Mouse (Mus musculus) hindbrain, postnatal 0 days (tissue): ENCODE data around the gene Rnf220. TPM values are rescaled to one million over a fixed set of nuclear protein-coding genes. Genes with fewer than 3 reads are reported as not detected.

Source experiments
- ATAC-seq: fragments of 200-750 bp; cut with Nextera tagmentation; 2 replicates; pipeline ENCODE4 v1.8.0; 2017; ENCODE audit warnings: mild to moderate bottlenecking, moderate TSS enrichment, moderate library complexity
- DNase-seq: peaks from one replicate; pipeline ENCODE4 v3.0.0-alpha.2; 2015; ENCODE audit warnings: low spot score
- H3K27ac ChIP-seq: fragments of 300-500 bp; sonication (generic); 2 replicates; pipeline ENCODE4 v1.5.1; 2014; ENCODE audit warnings: mild to moderate bottlenecking
- H3K27me3 ChIP-seq: fragments of 300-500 bp; sonication (generic); 2 replicates; pipeline ENCODE4 v1.6.1; 2014; ENCODE audit warnings: low read length, mixed read lengths; ENCODE audit not compliant: insufficient read depth
- H3K36me3 ChIP-seq: fragments of 300-500 bp; sonication (generic); 2 replicates; pipeline ENCODE4 v1.6.1; 2014; ENCODE audit warnings: low read length, mixed read lengths; ENCODE audit not compliant: insufficient read depth
- H3K4me1 ChIP-seq: fragments of 300-500 bp; sonication (generic); 2 replicates; pipeline ENCODE4 v1.6.1; 2014; ENCODE audit warnings: antibody characterized with exemption, low read length, mixed read lengths; ENCODE audit not compliant: insufficient read depth
- H3K4me2 ChIP-seq: fragments of 300-500 bp; sonication (generic); 2 replicates; pipeline ENCODE4 v1.6.1; 2014; ENCODE audit warnings: low read depth, mild to moderate bottlenecking, low read length, moderate library complexity, mixed read lengths
- H3K4me3 ChIP-seq: fragments of 300-500 bp; sonication (generic); 2 replicates; pipeline ENCODE4 v1.5.1; 2014; ENCODE audit warnings: low read length
- H3K9ac ChIP-seq: fragments of 300-500 bp; sonication (generic); replicated peaks from 2 replicates; pipeline ENCODE4 v1.6.1; 2014; ENCODE audit warnings: mild to moderate bottlenecking, low read length, moderate library complexity, mixed read lengths
- H3K9me3 ChIP-seq: fragments of 300-500 bp; sonication (generic); 2 replicates; pipeline ENCODE4 v1.6.1; 2016; ENCODE audit warnings: low read length, mixed read lengths
- CTCF ChIP-seq: IDR thresholded peaks from 2 replicates; pipeline ENCODE4 v1.5.1; 2016; ENCODE audit warnings: antibody characterized with exemption, control low read depth, low read depth
- WGBS: fragments of 180-500 bp; shearing (Covaris S2); extraction: QIAGEN DNeasy Blood & Tissue Kit; methylation state at CpG from one replicate; pipeline ENCODE4 v1.1.7; 2014; 5-methylcytosine and 5-hydroxymethylcytosine counted together
- polyA plus RNA-seq: library from polyadenylated mRNA; unstranded; fragments of >200 nt; fragmentation: Nextera tagmentation; extraction: Ambion mirVana; gene quantifications from 2 replicates; pipeline ENCODE4 v1.2.1, GENCODE M21; 2015
- total RNA-seq: library from RNA; depleted of rRNA; stranded (reverse); fragments of >200 nt; gene quantifications from 2 replicates; pipeline ENCODE4 v1.2.3, GENCODE M21; 2014

Rnf220 gene
- total and polyA plus RNA-seq, 2 experiments from 2014 or later: 105 to 156 TPM

DNA sequence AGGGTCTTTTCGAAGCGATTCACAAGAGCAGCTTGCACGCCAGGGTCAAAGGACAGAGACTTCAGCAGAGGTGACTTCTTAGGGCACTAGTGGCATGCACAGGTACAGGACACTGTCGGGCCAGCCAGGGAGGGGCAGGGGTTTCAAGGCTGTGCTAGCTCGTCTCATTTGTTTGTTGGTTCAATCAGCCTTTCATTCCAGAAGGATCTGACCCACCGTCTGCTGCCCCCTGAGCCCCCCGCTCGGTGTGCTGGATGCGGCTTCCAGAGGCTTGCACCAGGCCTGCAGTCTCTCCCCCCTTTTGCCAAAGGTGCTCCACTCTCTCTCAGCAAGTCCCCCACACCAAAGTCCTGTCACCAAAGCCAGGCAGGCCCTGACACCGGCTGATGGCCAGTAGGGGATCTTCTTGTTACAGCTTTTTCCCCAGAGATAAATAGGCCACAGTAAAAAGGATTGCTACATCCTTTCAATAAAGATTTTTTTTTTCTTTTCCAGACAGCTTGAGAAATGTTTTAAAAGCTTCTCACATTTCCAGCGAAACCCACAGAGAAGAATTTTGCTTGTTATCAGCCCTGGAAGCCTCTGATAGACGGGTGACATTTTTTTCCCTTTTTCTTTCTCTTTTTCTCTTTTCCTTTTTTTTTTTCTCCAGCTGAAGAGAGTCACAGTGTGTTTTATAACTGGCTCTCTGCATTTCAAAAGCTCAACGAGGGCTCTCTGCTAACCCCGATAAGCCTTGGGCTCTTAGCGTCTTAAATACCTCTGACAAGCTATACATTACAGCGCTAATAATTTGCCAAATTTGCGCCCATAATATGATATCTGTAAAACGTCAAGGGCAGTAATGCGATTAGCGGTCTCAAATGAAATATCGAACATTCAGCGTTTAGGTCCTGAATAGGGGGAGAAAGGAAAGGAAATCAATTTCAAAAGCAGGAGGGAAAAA lies 105.7 kb downstream of the Rnf220 start:
- Histone ChIP-seq H3K4me1 (peaks cover 3% of the 10 kb centered on the region; the same call in 1 of the 2 replicates), H3K4me3 (no peak overlapping the region), H3K9ac (no peak overlapping the region), H3K4me2 (peak overlapping the region; percentile 17; the same call in 1 of the 2 replicates), H3K27ac (no peak overlapping the region), H3K27me3 (peaks cover 14% of the 10 kb centered on the region; the same call in 1 of the 2 replicates), H3K36me3 (no peaks in the 10 kb centered on the region), H3K9me3 (no peaks in the 10 kb centered on the region)
- WGBS: 31% methylated on average over 22 of the region's 22 CpGs
- TF ChIP-seq CTCF: 0 out of 2 replicates have a peak, but pooled peaks have one; percentile 9
- no peak for DNase-seq
- no peak for ATAC-seq

GRCm38 (mm10) chr4:117389264-117390054 lies 107.4 kb downstream of the Rnf220 start:
- ATAC-seq (no peak), DNase-seq (no peak)
- H3K4me2 ChIP-seq: no peak overlapping the region
- H3K27me3 ChIP-seq: peaks cover 14% of the 10 kb centered on the region; the same call in 1 of the 2 replicates
- peak; percentile 39 for TF ChIP-seq CTCF
- H3K27ac ChIP-seq: no peak overlapping the region
- no peaks in the 10 kb centered on the region for H3K9me3 ChIP-seq
- H3K36me3 ChIP-seq: no peaks in the 10 kb centered on the region
- no peak overlapping the region for H3K9ac ChIP-seq
- H3K4me3 ChIP-seq: no peak overlapping the region
- H3K4me1 ChIP-seq: peaks cover 3% of the 10 kb centered on the region; the same call in 1 of the 2 replicates
- 80% methylated on average over 14 of the region's 14 CpGs for WGBS

- H3K4me3 ChIP-seq: no peak overlapping the region
- TF ChIP-seq CTCF: no peak
- 89% methylated on average over 1 of the region's 1 CpGs for WGBS
Measured at GRCm38 (mm10) chr4:117385247-117385646, 111.6 kb downstream of the Rnf220 start.

GRCm38 (mm10) chr4:117381846-117382245 lies 115.0 kb downstream of the Rnf220 start:
- WGBS: 84% methylated on average over 8 of the region's 8 CpGs
- TF ChIP-seq CTCF: no peak
- no peak for DNase-seq

More at GRCm38 (mm10) chr4:117385247-117385646, 111.6 kb downstream of the Rnf220 start:
- H3K4me1 ChIP-seq: 0 out of 2 replicates have a peak, but pooled peaks cover 2% of the 10 kb centered on the region
- H3K27me3 ChIP-seq: 0 out of 2 replicates have a peak, but pooled peaks cover 5% of the 10 kb centered on the region
- H3K36me3 ChIP-seq: no peaks in the 10 kb centered on the region
- no peak for DNase-seq
- H3K27ac ChIP-seq: no peak overlapping the region
- H3K4me2 ChIP-seq: no peak overlapping the region
- no peaks in the 10 kb centered on the region for H3K9me3 ChIP-seq
- ATAC-seq: no peak
- H3K9ac ChIP-seq: no peak overlapping the region

DNA sequence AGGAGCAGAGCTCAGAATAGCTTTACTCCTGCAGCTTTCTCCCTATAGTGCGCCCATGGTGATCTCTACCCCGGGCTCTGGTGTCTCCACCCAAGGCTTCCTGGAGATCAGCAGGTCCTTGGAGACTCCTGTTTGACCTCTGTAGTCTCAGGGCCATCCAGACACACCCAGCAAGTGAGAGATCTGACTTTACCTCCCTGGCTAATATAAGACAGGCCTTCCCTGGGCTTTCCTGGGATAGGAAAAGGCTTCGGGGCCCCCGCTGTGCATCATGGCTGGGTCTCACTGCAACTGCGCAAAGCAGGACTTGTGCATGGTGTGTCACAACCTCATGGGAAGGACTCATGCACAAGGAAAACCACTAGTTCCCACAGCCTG lies 116.3 kb downstream of the Rnf220 start:
- Histone ChIP-seq H3K27ac (no peak overlapping the region), H3K9ac (no peak overlapping the region), H3K4me1 (0 out of 2 replicates have a peak, but pooled peaks cover 3% of the 10 kb centered on the region), H3K4me2 (no peak overlapping the region), H3K27me3 (no peaks in the 10 kb centered on the region), H3K4me3 (no peak overlapping the region), H3K36me3 (no peaks in the 10 kb centered on the region), H3K9me3 (no peaks in the 10 kb centered on the region)
- 94% methylated on average over 5 of the region's 5 CpGs for WGBS
- no peak for DNase-seq
- no peak for TF ChIP-seq CTCF
- ATAC-seq: no peak

More at GRCm38 (mm10) chr4:117381846-117382245, 115.0 kb downstream of the Rnf220 start:
- H3K36me3 ChIP-seq: no peaks in the 10 kb centered on the region
- H3K9me3 ChIP-seq: no peaks in the 10 kb centered on the region
- H3K4me1 ChIP-seq: 0 out of 2 replicates have a peak, but pooled peaks cover 3% of the 10 kb centered on the region
- H3K9ac ChIP-seq: no peak overlapping the region
- no peak overlapping the region for H3K4me3 ChIP-seq
- H3K4me2 ChIP-seq: no peak overlapping the region
- ATAC-seq: no peak
- H3K27me3 ChIP-seq: no peaks in the 10 kb centered on the region
- H3K27ac ChIP-seq: no peak overlapping the region

GRCm38 (mm10) chr4:117379803-117380557 lies 116.9 kb downstream of the Rnf220 start:
- Histone ChIP-seq H3K27me3 (no peaks in the 10 kb centered on the region), H3K4me2 (no peak overlapping the region), H3K4me1 (0 out of 2 replicates have a peak, but pooled peaks cover 3% of the 10 kb centered on the region), H3K36me3 (no peaks in the 10 kb centered on the region), H3K9me3 (no peaks in the 10 kb centered on the region), H3K4me3 (no peak overlapping the region), H3K27ac (no peak overlapping the region), H3K9ac (no peak overlapping the region)
- 34% methylated on average over 14 of the region's 14 CpGs for WGBS
- DNase-seq (peak; percentile 62), ATAC-seq (peak; percentile 76)
- TF ChIP-seq CTCF: no peak
